8 mouse cellular contexts compared by ENCODE assay signal in the genomic region with DNA sequence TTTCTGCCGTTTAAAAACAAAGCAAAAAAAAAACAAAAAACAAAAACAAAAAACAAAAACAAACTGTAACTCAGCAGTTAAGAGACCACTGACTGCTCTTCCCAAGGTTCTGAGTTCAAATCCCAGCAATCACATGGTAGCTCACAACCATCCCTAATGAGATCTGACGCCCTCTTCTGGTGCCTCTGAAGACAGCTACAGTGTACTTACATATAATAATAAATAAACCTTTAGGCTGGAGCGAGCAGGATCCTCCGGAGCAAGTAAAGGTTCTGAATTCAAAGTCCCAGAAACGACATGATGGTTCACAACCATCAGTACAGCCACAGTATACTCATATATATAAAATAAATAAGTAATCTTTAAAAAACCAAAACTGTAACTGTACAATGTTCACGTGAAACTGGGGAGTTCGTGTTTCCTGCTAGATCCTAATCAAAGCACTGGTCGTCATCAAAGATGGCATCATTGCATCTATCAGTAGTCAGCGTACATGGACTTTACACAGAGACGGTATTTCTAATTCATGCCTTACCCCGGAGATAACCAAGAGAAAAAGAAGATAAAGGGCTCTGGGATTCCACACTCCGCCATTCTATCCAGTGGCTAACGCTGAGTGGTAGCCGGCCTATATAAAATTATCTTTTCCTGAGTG. TPM values are rescaled to one million over a fixed set of nuclear protein-coding genes. Genes with fewer than 3 reads are reported as not detected.
A peak's percentile ranks its signal among the peaks of the same experiment; 100 is the strongest.
DNase-seq lines count a peak whose midpoint lies in the region; ATAC-seq and TF ChIP-seq lines count a peak whose summit lies in the region.

No protein-coding gene starts in this region.

- WGBS in embryonic facial prominence, embryonic 11.5 days = 27% methylated on average over 14 of the region's 14 CpGs
- 24% methylated on average over 14 of the region's 14 CpGs for WGBS in limb, embryonic 13.5 days
- 18% methylated on average over 14 of the region's 14 CpGs for WGBS in stomach, embryonic 16.5 days

- H3K9ac ChIP-seq in embryonic facial prominence, embryonic 11.5 days (replicated peaks; ENCODE audit: low read length) = peak overlapping the region; percentile 85
- H3K9ac ChIP-seq in limb, embryonic 13.5 days = peak overlapping the region; percentile 73
- H3K9ac ChIP-seq in stomach, embryonic 16.5 days (ENCODE audit: low read length) = peak overlapping the region; percentile 88

- H3K27me3 ChIP-seq in embryonic facial prominence, embryonic 11.5 days (ENCODE audit: control insufficient read depth, insufficient read depth, low read length) = no peaks in the 10 kb centered on the region
- no peaks in the 10 kb centered on the region for H3K27me3 ChIP-seq in limb, embryonic 13.5 days
- no peaks in the 10 kb centered on the region for H3K27me3 ChIP-seq in stomach, embryonic 16.5 days (ENCODE audit: control insufficient read depth, insufficient read depth, low read length)

- H3K4me3 ChIP-seq in gastrocnemius, adult 2 months = peak overlapping the region; percentile 95
- H3K4me3 ChIP-seq in embryonic facial prominence, embryonic 11.5 days (ENCODE audit: low read depth, low read length) = peak overlapping the region; percentile 67
- H3K4me3 ChIP-seq in limb, embryonic 13.5 days = peak overlapping the region; percentile 80
- H3K4me3 ChIP-seq in stomach, embryonic 16.5 days (replicated peaks; ENCODE audit: low read length) = peak overlapping the region; percentile 88

- H3K36me3 ChIP-seq in embryonic facial prominence, embryonic 11.5 days (replicated peaks; ENCODE audit: control insufficient read depth, insufficient read depth, low read depth, low read length) = peaks cover 2% of the 10 kb centered on the region; the same call in 1 of the 2 replicates
- H3K36me3 ChIP-seq in limb, embryonic 13.5 days = peaks cover 51% of the 10 kb centered on the region
- H3K36me3 ChIP-seq in stomach, embryonic 16.5 days (ENCODE audit: control insufficient read depth, insufficient read depth, low read length) = peaks cover 6% of the 10 kb centered on the region; the same call in 1 of the 2 replicates

- intact Hi-C loops in gastrocnemius, adult 2 months (cut with DNase I) = loop anchor here (5.0 to 10.0 kb wide), 2 partner anchors 424 to 1031 kb away; partner anchors contain the start of gene Srd5a1

- ATAC-seq in embryonic facial prominence, embryonic 11.5 days (replicated peaks; ENCODE audit: insufficient number of reproducible peaks, low FRiP score, low TSS enrichment, low read depth) = peak; percentile 12
- ATAC-seq in limb, embryonic 13.5 days (ENCODE audit: low FRiP score, low read depth) = no peak; the same call in 1 of the 2 replicates
- no peak for ATAC-seq in stomach, embryonic 16.5 days (ENCODE audit: insufficient read depth, low FRiP score)

- H3K4me1 ChIP-seq in embryonic facial prominence, embryonic 11.5 days (ENCODE audit: control insufficient read depth, insufficient read depth, low read length) = no peaks in the 10 kb centered on the region
- peaks cover 18% of the 10 kb centered on the region for H3K4me1 ChIP-seq in limb, embryonic 13.5 days
- peaks cover 14% of the 10 kb centered on the region for H3K4me1 ChIP-seq in stomach, embryonic 16.5 days (ENCODE audit: control insufficient read depth, insufficient read depth, low read length)

- peak overlapping the region; percentile 48 for H3K4me2 ChIP-seq in embryonic facial prominence, embryonic 11.5 days (ENCODE audit: low read depth, low read length)
- H3K4me2 ChIP-seq in limb, embryonic 13.5 days (replicated peaks) = peak overlapping the region; percentile 93
- H3K4me2 ChIP-seq in stomach, embryonic 16.5 days (ENCODE audit: low read depth, low read length) = peak overlapping the region; percentile 70

- no peaks in the 10 kb centered on the region for H3K9me3 ChIP-seq in embryonic facial prominence, embryonic 11.5 days (replicated peaks; ENCODE audit: control insufficient read depth, low read length)
- H3K9me3 ChIP-seq in limb, embryonic 13.5 days = no peaks in the 10 kb centered on the region
- H3K9me3 ChIP-seq in stomach, embryonic 16.5 days (replicated peaks; ENCODE audit: control insufficient read depth, low read length) = no peaks in the 10 kb centered on the region

- H3K27ac ChIP-seq in gastrocnemius, adult 2 months = peak overlapping the region; percentile 93
- H3K27ac ChIP-seq in embryonic facial prominence, embryonic 11.5 days (replicated peaks; ENCODE audit: low read depth, low read length) = peak overlapping the region; percentile 44; the same call in 1 of the 2 replicates
- H3K27ac ChIP-seq in limb, embryonic 13.5 days = peak overlapping the region; percentile 73; the same call in 1 of the 2 replicates
- peak overlapping the region; percentile 74 for H3K27ac ChIP-seq in stomach, embryonic 16.5 days (ENCODE audit: low read length)

- DNase-seq in gastrocnemius, adult 2 months = no peak
- DNase-seq in gastrocnemius, postnatal 4 days (ENCODE audit: low spot score in 2 of 2) = no peak
- peak; percentile 70 for DNase-seq in 416B (ENCODE audit: low read depth)
- DNase-seq in embryonic facial prominence, embryonic 11.5 days (ENCODE audit: low spot score) = peak; percentile 3
- DNase-seq in urinary bladder, adult 18-20 months (ENCODE audit: low spot score in 2 of 2) = no peak
- no peak for DNase-seq in testis, postnatal 14 days (ENCODE audit: low spot score)

- TF ChIP-seq CTCF in gastrocnemius, adult 2 months (IDR thresholded peaks at IDR 0.05) = no peak; the same call in 1 of the 2 replicates

RNA-seq across cellular contexts. Expression of gene Mtrr, which starts 0.7 kb away (rescaled TPM):
- 10 to 100 TPM; 26.9 to 28.7 TPM for total RNA-seq in gastrocnemius, adult 2 months (2021)
- 10 to 100 TPM; 18.4 to 21.2 TPM for total RNA-seq in gastrocnemius, postnatal 4 days (2021)
- polyA plus RNA-seq in embryonic facial prominence, embryonic 11.5 days (2014; fragmentation: Nextera tagmentation; extraction: Ambion mirVana) = 16.5 and 18.0 TPM in 2 replicates
- 19.3 and 23.1 TPM in 2 replicates for polyA plus RNA-seq in limb, embryonic 13.5 days (2015; fragmentation: Nextera tagmentation; extraction: Ambion mirVana)
- polyA plus RNA-seq in stomach, embryonic 16.5 days (2015; fragmentation: Nextera tagmentation; extraction: Ambion mirVana) = 15.8 and 16.9 TPM in 2 replicates

RNA-seq across cellular contexts. Expression of gene Fastkd3, which starts 0.8 kb away (rescaled TPM):
- 10 to 100 TPM in 1 of 2 experiments, 1 to 10 TPM in 1; 8.7 to 10.3 TPM for total RNA-seq in gastrocnemius, adult 2 months (2021)
- total RNA-seq in gastrocnemius, postnatal 4 days (2021) = 10 to 100 TPM in 1 of 2 experiments, 1 to 10 TPM in 1; 9.4 to 11.2 TPM
- polyA plus RNA-seq in embryonic facial prominence, embryonic 11.5 days (2014; fragmentation: Nextera tagmentation; extraction: Ambion mirVana) = 42.8 and 44.7 TPM in 2 replicates
- 32.4 and 38.1 TPM in 2 replicates for polyA plus RNA-seq in limb, embryonic 13.5 days (2015; fragmentation: Nextera tagmentation; extraction: Ambion mirVana)
- 27.5 and 30.8 TPM in 2 replicates for polyA plus RNA-seq in stomach, embryonic 16.5 days (2015; fragmentation: Nextera tagmentation; extraction: Ambion mirVana)

RNA-seq across cellular contexts. Expression of gene 1700001L19Rik, which starts 16.0 kb away (rescaled TPM):
- not detected for total RNA-seq in gastrocnemius, adult 2 months (2021)
- not detected for total RNA-seq in gastrocnemius, postnatal 4 days (2021)
- polyA plus RNA-seq in embryonic facial prominence, embryonic 11.5 days (2014; fragmentation: Nextera tagmentation; extraction: Ambion mirVana) = 0.67 and 0.86 TPM in 2 replicates
- polyA plus RNA-seq in limb, embryonic 13.5 days (2015; fragmentation: Nextera tagmentation; extraction: Ambion mirVana) = 0.50 and 0.66 TPM in 2 replicates
- 0.20 and 0.63 TPM in 2 replicates for polyA plus RNA-seq in stomach, embryonic 16.5 days (2015; fragmentation: Nextera tagmentation; extraction: Ambion mirVana)

Comparison
In these comparisons a context has a peak if more than half of its experiments do, and no peak if none do; other contexts are left out.
1. DNase-seq: peak in 416B (single experiment) and embryonic facial prominence, embryonic 11.5 days (single experiment); none in gastrocnemius, adult 2 months (single experiment), gastrocnemius, postnatal 4 days (0 of 2), urinary bladder, adult 18-20 months (0 of 2) and testis, postnatal 14 days (single experiment).
2. Peak in every context shown above with its lines, with median percentiles within 50 percentile points of each other: H3K27ac ChIP-seq, H3K4me3 ChIP-seq, H3K4me2 ChIP-seq and H3K9ac ChIP-seq.